ENCODE assay signal across 18 mouse cellular contexts in genomic region chr8:70876382-70876781, GRCm38 (mm10). TPM values are rescaled to one million over a fixed set of nuclear protein-coding genes. Genes with fewer than 3 reads are reported as not detected.
"Had no signal": no experiment of that assay in that cellular context is flagged by ENCODE, and none has a peak within 500 bp of the region (broad histone marks: within the 10 kb centered on the region; RNA-seq: fewer than 3 reads in every experiment).

No protein-coding gene starts in this region.

- ATAC-seq: intestine, postnatal 0 days had no signal

- H3K27me3 ChIP-seq: limb, embryonic 13.5 days had no signal

- H3K4me3 ChIP-seq: limb, embryonic 10.5 days; limb, embryonic 13.5 days; liver, embryonic 15.5 days; neural tube, embryonic 13.5 days had no signal

- H3K4me2 ChIP-seq: limb, embryonic 13.5 days; liver, embryonic 15.5 days; neural tube, embryonic 13.5 days had no signal

- H3K9me3 ChIP-seq: limb, embryonic 10.5 days; limb, embryonic 13.5 days; liver, embryonic 15.5 days; neural tube, embryonic 13.5 days had no signal

- H3K9ac ChIP-seq: limb, embryonic 13.5 days; liver, embryonic 15.5 days; neural tube, embryonic 13.5 days had no signal

- DNase-seq: kidney, adult 2 months; kidney, postnatal 25 days; liver; lung, adult 2 months; lung, postnatal 14 days; lung, postnatal 4 days; midbrain, embryonic 14.5 days; retina, postnatal 1 day; right cerebral cortex, postnatal 25 days; spleen, adult 18-20 months; thymus, postnatal 25 days had no signal

- H3K36me3 ChIP-seq: limb, embryonic 10.5 days; limb, embryonic 13.5 days; liver, embryonic 15.5 days; neural tube, embryonic 13.5 days had no signal

- H3K27ac ChIP-seq: kidney, postnatal 0 days; limb, embryonic 10.5 days; limb, embryonic 13.5 days; liver, embryonic 15.5 days; neural tube, embryonic 13.5 days had no signal

RNA-seq across cellular contexts. Expression of gene Kcnn1, which starts 13.3 kb away (rescaled TPM):
- total RNA-seq: neutrophil, adult 5-6 weeks had no signal

RNA-seq across cellular contexts. Expression of gene Slc5a5, which starts 16.2 kb away (rescaled TPM):
- total RNA-seq: neutrophil, adult 5-6 weeks had no signal
- polyA plus RNA-seq: liver, embryonic 15.5 days had no signal
